Mouse (Mus musculus) MEL (cell line): ENCODE data around the gene E130308A19Rik. TPM values are rescaled to one million over a fixed set of nuclear protein-coding genes. Genes with fewer than 3 reads are reported as not detected.

ENCODE experiments used
- DNase-seq: peaks from one replicate; pipeline ENCODE4 v3.0.0; 2011; ENCODE audit warnings: low read depth, low spot score
- H3K27ac ChIP-seq: 2 replicates; pipeline ENCODE4 v1.5.1; 2012; ENCODE audit warnings: low read depth, mild to moderate bottlenecking, control low read depth, low read length, moderate library complexity; ENCODE audit not compliant: control insufficient read depth
- H3K27me3 ChIP-seq, 2 experiments: fragments of 150-350 bp in 1 of 2; sonication (generic) in 1 of 2; 2 replicates each; pipeline ENCODE4 v1.6.1; 2012; ENCODE audit warnings: low read length in 2 of 2, mild to moderate bottlenecking in 2 of 2, improper control_type of control experiment in 1 of 2, moderate library complexity in 1 of 2; ENCODE audit not compliant: insufficient read depth in 2 of 2, control insufficient read depth in 1 of 2
- H3K36me3 ChIP-seq, 2 experiments: 2 replicates each; pipeline ENCODE4 v1.6.1; 2012 to 2014; ENCODE audit warnings: low read length in 2 of 2, improper control_type of control experiment in 1 of 2, inconsistent platforms in 1 of 2, mild to moderate bottlenecking in 1 of 2; ENCODE audit not compliant: insufficient read depth in 2 of 2, control insufficient read depth in 1 of 2
- H3K4me1 ChIP-seq, 2 experiments: fragments of 150-350 bp in 1 of 2; sonication (generic) in 1 of 2; 2 replicates each; pipeline ENCODE4 v1.6.1; 2012; ENCODE audit warnings: low read length in 2 of 2, improper control_type of control experiment in 1 of 2, mild to moderate bottlenecking in 1 of 2; ENCODE audit not compliant: insufficient read depth in 2 of 2, control insufficient read depth in 1 of 2
- H3K4me3 ChIP-seq, 2 experiments: fragments of 150-350 bp in 1 of 2; sonication (generic) in 1 of 2; 2 replicates each; pipeline ENCODE4 v1.5.1; 2012; ENCODE audit warnings: low read depth in 2 of 2, low read length in 2 of 2, mild to moderate bottlenecking in 2 of 2, moderate library complexity in 2 of 2, control low read depth in 1 of 2, improper control_type of control experiment in 1 of 2; ENCODE audit not compliant: control insufficient read depth in 1 of 2, insufficient read depth in 1 of 2
- H3K79me2 ChIP-seq: 2 replicates; pipeline ENCODE4 v1.6.1; 2012; ENCODE audit warnings: mild to moderate bottlenecking, low read length, moderate library complexity; ENCODE audit not compliant: control insufficient read depth, poor library complexity, insufficient read depth
- H3K9ac ChIP-seq: 2 replicates; pipeline ENCODE4 v1.6.1; 2012; ENCODE audit warnings: low read depth, mild to moderate bottlenecking, control low read depth, low read length, moderate library complexity; ENCODE audit not compliant: control insufficient read depth, poor library complexity, severe bottlenecking
- H3K9me3 ChIP-seq: fragments of 150-350 bp; sonication (generic); replicated peaks from 2 replicates; pipeline ENCODE4 v1.6.1; 2012; ENCODE audit warnings: mild to moderate bottlenecking, low read length, improper control_type of control experiment, moderate library complexity; ENCODE audit not compliant: insufficient read depth
- CHD2 ChIP-seq: IDR thresholded peaks from 2 replicates; pipeline ENCODE4 v1.6.1; 2011; ENCODE audit warnings: low read length, improper control_type of control experiment
- E2F4 ChIP-seq: IDR thresholded peaks from 2 replicates; pipeline ENCODE4 v1.6.1; 2011; ENCODE audit warnings: low read depth, low read length, improper control_type of control experiment, borderline replicate concordance
- ELF1 ChIP-seq: IDR thresholded peaks from 2 replicates; pipeline ENCODE4 v1.6.1; 2014; ENCODE audit warnings: low read depth, mild to moderate bottlenecking, inconsistent platforms, low read length, improper control_type of control experiment, moderate library complexity
- EP300 ChIP-seq, 2 experiments: IDR thresholded peaks; 2 replicates each; pipeline ENCODE4 v1.6.1; 2011; ENCODE audit warnings: improper control_type of control experiment in 2 of 2, low read length in 2 of 2, low read depth in 1 of 2, mild to moderate bottlenecking in 1 of 2
- ETS1 ChIP-seq: IDR thresholded peaks from 2 replicates; pipeline ENCODE4 v1.6.1; 2012; ENCODE audit warnings: low read depth, mild to moderate bottlenecking, inconsistent platforms, low read length, improper control_type of control experiment, moderate library complexity
- GABPA ChIP-seq: IDR thresholded peaks from 2 replicates; pipeline ENCODE4 v1.6.1; 2012; ENCODE audit warnings: low read depth, mild to moderate bottlenecking, inconsistent platforms, low read length, improper control_type of control experiment, moderate library complexity
- GATA1 ChIP-seq: IDR thresholded peaks from 2 replicates; pipeline ENCODE4 v1.6.1; 2011; ENCODE audit warnings: low read depth, low read length, improper control_type of control experiment
- HCFC1 ChIP-seq: IDR thresholded peaks from 2 replicates; pipeline ENCODE4 v1.6.1; 2012; ENCODE audit warnings: low read depth, mild to moderate bottlenecking, inconsistent platforms, low read length, improper control_type of control experiment, moderate library complexity
- KAT2A ChIP-seq: conservative IDR thresholded peaks from 2 replicates; pipeline ENCODE4 v1.6.1; 2012; ENCODE audit warnings: low read depth, low read length, improper control_type of control experiment, inconsistent platforms
- MAZ ChIP-seq: IDR thresholded peaks from 2 replicates; pipeline ENCODE4 v1.6.1; 2012; ENCODE audit warnings: low read depth, mild to moderate bottlenecking, inconsistent platforms, low read length, improper control_type of control experiment
- MEF2A ChIP-seq: IDR thresholded peaks from 2 replicates; pipeline ENCODE4 v1.6.1; 2014; ENCODE audit warnings: low read depth, mild to moderate bottlenecking, inconsistent platforms, low read length, improper control_type of control experiment; ENCODE audit not compliant: poor library complexity, insufficient replicate concordance, severe bottlenecking; ENCODE audit errors: extremely low read depth
- MXI1 ChIP-seq: IDR thresholded peaks from 2 replicates; pipeline ENCODE4 v1.6.1; 2011; ENCODE audit warnings: mild to moderate bottlenecking, low read depth, low read length, improper control_type of control experiment
- MYC ChIP-seq: IDR thresholded peaks from 2 replicates; pipeline ENCODE4 v1.6.1; 2011; ENCODE audit warnings: low read depth, mild to moderate bottlenecking, low read length, improper control_type of control experiment, moderate library complexity
- NELFE ChIP-seq: IDR thresholded peaks from 2 replicates; pipeline ENCODE4 v1.6.1; 2011; ENCODE audit warnings: low read depth, low read length, improper control_type of control experiment
- NRF1 ChIP-seq: IDR thresholded peaks from 2 replicates; pipeline ENCODE4 v1.6.1; 2014; ENCODE audit warnings: low read depth, mild to moderate bottlenecking, inconsistent platforms, low read length, improper control_type of control experiment, moderate library complexity; ENCODE audit not compliant: poor library complexity, insufficient read depth, severe bottlenecking
- POLR2A ChIP-seq, 2 experiments: IDR thresholded peaks; 2 replicates each; pipeline ENCODE4 v1.6.1; 2011 to 2012; ENCODE audit warnings: low read length in 2 of 2, mild to moderate bottlenecking in 2 of 2, control low read depth in 1 of 2, improper control_type of control experiment in 1 of 2, low read depth in 1 of 2, moderate library complexity in 1 of 2; ENCODE audit not compliant: control insufficient read depth in 1 of 2, insufficient read depth in 1 of 2, poor library complexity in 1 of 2
- POLR2AphosphoS2 ChIP-seq: IDR thresholded peaks from 2 replicates; pipeline ENCODE4 v1.6.1; 2011; ENCODE audit warnings: low read length, improper control_type of control experiment
- RAD21 ChIP-seq: IDR thresholded peaks from 2 replicates; pipeline ENCODE4 v1.6.1; 2011; ENCODE audit warnings: mild to moderate bottlenecking, low read depth, low read length, improper control_type of control experiment
- RCOR1 ChIP-seq: IDR thresholded peaks from 2 replicates; pipeline ENCODE4 v1.6.1; 2012; ENCODE audit warnings: low read depth, mild to moderate bottlenecking, inconsistent platforms, low read length, improper control_type of control experiment
- SIN3A ChIP-seq: IDR thresholded peaks from 2 replicates; pipeline ENCODE4 v1.6.1; 2012; ENCODE audit warnings: low read length, improper control_type of control experiment, inconsistent platforms
- TBP ChIP-seq: IDR thresholded peaks from 2 replicates; pipeline ENCODE4 v1.8.0; 2011; ENCODE audit warnings: low read depth, low read length, improper control_type of control experiment
- UBTF ChIP-seq: IDR thresholded peaks from 2 replicates; pipeline ENCODE4 v1.6.1; 2012; ENCODE audit warnings: low read depth, mild to moderate bottlenecking, inconsistent platforms, low read length, improper control_type of control experiment, moderate library complexity, borderline replicate concordance; ENCODE audit not compliant: insufficient read depth
- ZC3H11A ChIP-seq: IDR thresholded peaks from 2 replicates; pipeline ENCODE4 v1.6.1; 2012; ENCODE audit warnings: low read depth, mild to moderate bottlenecking, inconsistent platforms, low read length, improper control_type of control experiment
- ZMIZ1 ChIP-seq: IDR thresholded peaks from 2 replicates; pipeline ENCODE4 v1.6.1; 2012; ENCODE audit warnings: low read depth, mild to moderate bottlenecking, inconsistent platforms, low read length, improper control_type of control experiment, moderate library complexity
- polyA plus RNA-seq, 2 experiments: library from polyadenylated mRNA; stranded (reverse) in 1 of 2; unstranded in 1 of 2; fragments of >175 nt in 1 of 2; fragments of >200 nt in 1 of 2; gene quantifications; 2 replicates each; pipeline versions ENCODE4 v1.2.1 to v1.2.4; 2012; ENCODE audit warnings: low replicate concordance in 2 of 2, low read depth in 1 of 2; ENCODE audit not compliant: insufficient read length in 2 of 2, insufficient read depth in 1 of 2, missing spikeins in 1 of 2
- total RNA-seq: library from RNA; depleted of rRNA; stranded (reverse); fragments of 300-350 nt; gene quantifications from 2 replicates; pipeline ENCODE4 v1.2.3, GENCODE M21; 2012

The E130308A19Rik gene
- total and polyA plus RNA-seq, 3 experiments = 4.0 to 12.5 TPM; not detected in 1

- Histone ChIP-seq H3K4me3 (no peak overlapping the region), H3K27me3 (no peaks in the 10 kb centered on the region), H3K4me1 (peaks cover 12 to 27% of the 10 kb centered on the region in 2 experiments), H3K27ac (no peak overlapping the region), H3K9me3 (no peaks in the 10 kb centered on the region), H3K36me3 (peaks cover 0 to 19% of the 10 kb centered on the region in 2 experiments; a peak in 2 of 4 replicates), H3K9ac (no peak overlapping the region), H3K79me2 (no peaks in the 10 kb centered on the region)
- TF ChIP-seq RAD21 (no peak), KAT2A (no peak), HCFC1 (no peak), EP300 (IDR thresholded peaks at IDR 0.05; ENCODE audit: low read depth in 1 of 2, low read length in 2 of 2) (no peak), MYC (no peak), NELFE (no peak)
- no peak for DNase-seq
Observed at GRCm38 (mm10) chr4:59800181-59800580, 174.2 kb downstream of the E130308A19Rik start.

- no peak for DNase-seq
- H3K36me3 ChIP-seq = peaks cover 0 to 19% of the 10 kb centered on the region in 2 experiments; a peak in 2 of 4 replicates
- H3K79me2 ChIP-seq = no peaks in the 10 kb centered on the region; the same call in 1 of the 2 replicates
- H3K9me3 ChIP-seq = no peaks in the 10 kb centered on the region
- H3K4me1 ChIP-seq = peaks cover 12 to 28% of the 10 kb centered on the region in 2 experiments
- H3K9ac ChIP-seq = no peak within 1 kb of the TSS
- TF ChIP-seq SIN3A (no peak), ZC3H11A (no peak), NRF1 (no peak), POLR2AphosphoS2 (no peak), HCFC1 (no peak), ZMIZ1 (no peak), ETS1 (no peak), UBTF (no peak), MAZ (no peak), CHD2 (no peak)
- H3K4me3 ChIP-seq = no peak within 1 kb of the TSS
- no peaks in the 10 kb centered on the region for H3K27me3 ChIP-seq
- H3K27ac ChIP-seq = peak within 1 kb of the TSS; percentile 85
Observed at GRCm38 (mm10) chr4:59801489-59801888, 175.5 kb downstream of the E130308A19Rik start, which contains the start of gene Inip. Gene Inip (minus strand): TSS chr4:59801589.

DNA sequence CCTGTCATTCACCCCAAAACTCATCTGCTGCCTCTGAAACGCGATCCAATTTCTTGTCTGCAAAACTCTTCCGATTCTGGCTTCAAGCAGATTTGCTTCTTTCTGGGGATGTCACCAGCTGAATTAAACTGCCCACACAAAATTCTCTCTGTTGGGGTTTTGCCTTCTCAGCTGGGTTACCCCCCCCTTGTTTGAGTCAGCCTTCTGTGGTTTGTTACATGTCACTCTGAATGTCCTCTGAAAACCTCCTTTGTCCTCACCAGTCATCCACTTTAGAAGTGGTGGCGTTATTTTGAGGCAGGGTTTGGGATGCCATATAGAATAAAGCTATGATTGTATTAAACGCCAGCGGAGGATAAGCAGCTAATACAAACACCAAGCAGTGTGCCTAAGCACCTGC, 176.1 kb downstream of the E130308A19Rik start:
- TF ChIP-seq GABPA = no peak
- no peak for TF ChIP-seq NRF1
- no peak for TF ChIP-seq E2F4
- no peak for TF ChIP-seq ELF1
- TF ChIP-seq MEF2A = no peak
- TF ChIP-seq MXI1 = no peak
- TF ChIP-seq GATA1 = no peak
- no peak for TF ChIP-seq TBP
- TF ChIP-seq POLR2A (IDR thresholded peaks at IDR 0.05; ENCODE audit: control insufficient read depth in 1 of 2, insufficient read depth in 1 of 2, low read depth in 1 of 2, low read length in 2 of 2, poor library complexity in 1 of 2) = no peak
- no peak for TF ChIP-seq RCOR1
- Histone ChIP-seq H3K27me3 (no peaks in the 10 kb centered on the region), H3K4me1 (peaks cover 12 to 28% of the 10 kb centered on the region in 2 experiments), H3K36me3 (peaks cover 0 to 19% of the 10 kb centered on the region in 2 experiments; a peak in 2 of 4 replicates), H3K79me2 (no peaks in the 10 kb centered on the region; the same call in 1 of the 2 replicates), H3K9me3 (no peaks in the 10 kb centered on the region), H3K27ac (no peak overlapping the region), H3K9ac (no peak overlapping the region), H3K4me3 (no peak overlapping the region)
- no peak for DNase-seq
